Mouse (Mus musculus): ENCODE results near the gene Fam117a. TPM values are rescaled to one million over a fixed set of nuclear protein-coding genes. Genes with fewer than 3 reads are reported as not detected.

Gene Fam117a
- polyA plus RNA-seq, 1 experiment from 2014 or later, result 2.7 TPM

Other genes with a start within 250 kb of the Fam117a start
- 0.10 and 0.27 TPM in 2 replicates for gene Dlx3, start 216.9 kb upstream of the Fam117a start, polyA plus RNA-seq (2015; fragmentation: Nextera tagmentation; extraction: Ambion mirVana)
- gene Dlx4, start 190.8 kb upstream of the Fam117a start, polyA plus RNA-seq (2015; fragmentation: Nextera tagmentation; extraction: Ambion mirVana), result 0.10 TPM in 1 of 2 replicates, not detected in the other
- gene Tac4, start 75.5 kb upstream of the Fam117a start, polyA plus RNA-seq (2015; fragmentation: Nextera tagmentation; extraction: Ambion mirVana), result 0.20 and 0.23 TPM in 2 replicates
- gene Kat7, start 26.8 kb upstream of the Fam117a start, polyA plus RNA-seq (2015; fragmentation: Nextera tagmentation; extraction: Ambion mirVana), result 73.6 and 87.9 TPM in 2 replicates
- 152 and 154 TPM in 2 replicates for gene Slc35b1, start 47.7 kb downstream of the Fam117a start, polyA plus RNA-seq (2015; fragmentation: Nextera tagmentation; extraction: Ambion mirVana)
- gene Spop, start 77.1 kb downstream of the Fam117a start, polyA plus RNA-seq (2015; fragmentation: Nextera tagmentation; extraction: Ambion mirVana), result 252 and 265 TPM in 2 replicates
- 7.5 and 7.6 TPM in 2 replicates for gene Nxph3, start 177.6 kb downstream of the Fam117a start, polyA plus RNA-seq (2015; fragmentation: Nextera tagmentation; extraction: Ambion mirVana)

All from forebrain, embryonic 16.5 days (tissue).